Mouse (Mus musculus): ENCODE measurements around the gene Ehbp1l1.
A peak's percentile ranks its signal among the peaks of the same experiment; 100 is the strongest.

Ehbp1l1 gene

GRCm38 (mm10) chr19:5668372-5668771, 57.7 kb downstream of the Ehbp1l1 start:
- DNase-seq (ENCODE audit: low spot score in 2 of 2), result no peak

GRCm38 (mm10) chr19:5666386-5666785, 59.7 kb downstream of the Ehbp1l1 start:
- DNase-seq (ENCODE audit: low spot score in 2 of 2), result no peak

- no peak for DNase-seq (ENCODE audit: low spot score in 2 of 2)
Observed at GRCm38 (mm10) chr19:5665465-5665864, 60.7 kb downstream of the Ehbp1l1 start.

- DNase-seq (ENCODE audit: low spot score in 2 of 2), result no peak
Observed at GRCm38 (mm10) chr19:5664669-5665257, 61.4 kb downstream of the Ehbp1l1 start.

GRCm38 (mm10) chr19:5662981-5663913, 62.9 kb downstream of the Ehbp1l1 start, which contains the start of gene Sipa1:
TSS of gene Sipa1 (minus strand) at chr19:5663707.
- DNase-seq (ENCODE audit: low spot score in 2 of 2), result peak; percentile 60 to 73

GRCm38 (mm10) chr19:5662310-5662709, 63.8 kb downstream of the Ehbp1l1 start:
- no peak for DNase-seq (ENCODE audit: low spot score in 2 of 2)

GRCm38 (mm10) chr19:5660942-5661751, 65.0 kb downstream of the Ehbp1l1 start:
- no peak for DNase-seq (ENCODE audit: low spot score in 2 of 2)

All from cerebellum, postnatal 4 days (tissue).